Mouse (Mus musculus) kidney, adult 2 months (tissue): ENCODE results near the gene Myh14.

Source experiments
- CTCF ChIP-seq: fragments of 200-500 bp; conservative IDR thresholded peaks from 2 replicates; pipeline ENCODE4 v1.5.1; 2011; ENCODE audit warnings: low read depth, mild to moderate bottlenecking, control low read depth, low read length, moderate library complexity, mixed read lengths; ENCODE audit not compliant: insufficient read depth, insufficient read length
- POLR2A ChIP-seq: fragments of 200-500 bp; IDR thresholded peaks from one replicate; pipeline ENCODE4 v1.6.1; 2011; ENCODE audit warnings: low read depth, low read length, control low read depth

DNA sequence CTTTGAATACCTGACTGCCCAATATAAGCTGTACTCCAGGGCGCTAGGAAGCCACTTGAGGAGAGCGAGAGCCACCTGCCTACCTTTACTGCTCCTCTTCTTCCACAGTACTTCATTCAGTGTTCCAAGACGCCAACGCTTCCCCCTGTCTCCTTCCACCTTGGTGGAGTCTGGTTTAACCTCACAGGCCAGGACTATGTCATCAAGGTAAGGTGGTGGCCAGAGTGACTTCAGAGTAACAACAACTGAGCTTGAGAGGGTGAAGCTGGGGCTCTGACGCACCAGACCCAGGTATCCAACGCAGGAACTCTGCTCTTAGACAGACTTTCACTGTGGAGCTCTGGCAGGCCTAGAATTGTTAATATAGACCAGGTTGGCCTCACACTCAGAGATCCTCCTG, 85.0 kb downstream of the Myh14 start:
- TF ChIP-seq CTCF = no peak
- no peak for TF ChIP-seq POLR2A
